Mouse (Mus musculus) adrenal gland, postnatal 14 days (tissue): Measurements from ENCODE around the gene Phactr3. TPM values are rescaled to one million over a fixed set of nuclear protein-coding genes. Genes with fewer than 3 reads are reported as not detected.

Experiments
- DNase-seq: peaks from one replicate; pipeline ENCODE4 v3.0.0; 2021; ENCODE audit warnings: mixed read lengths
- total RNA-seq: library from RNA; stranded (reverse); gene quantifications from 2 replicates; pipeline ENCODE4 v1.2.3, GENCODE M21; 2021

Gene Phactr3
- total RNA-seq, 1 experiment from 2014 or later = 1.5 TPM

DNA sequence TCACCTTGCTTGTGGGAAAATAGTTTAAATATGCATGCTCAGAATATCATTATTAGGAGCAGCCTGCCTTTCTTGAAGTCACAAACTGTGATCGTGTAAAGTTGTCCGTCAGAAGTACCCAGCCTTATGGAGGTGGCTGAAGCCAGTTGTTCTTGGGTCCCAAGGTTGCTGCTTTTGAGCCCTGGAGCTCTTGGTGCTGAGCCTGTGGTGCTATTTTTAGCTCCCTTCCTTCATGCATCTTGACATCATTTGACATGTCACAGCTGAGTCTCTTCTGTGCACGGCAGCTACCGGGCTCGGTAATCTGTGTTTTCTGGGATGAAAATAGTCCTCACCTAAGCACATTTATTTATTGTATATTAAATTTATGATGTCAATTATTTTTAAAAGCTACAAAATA, 76.1 kb downstream of the Phactr3 start:
- no peak for DNase-seq

DNA sequence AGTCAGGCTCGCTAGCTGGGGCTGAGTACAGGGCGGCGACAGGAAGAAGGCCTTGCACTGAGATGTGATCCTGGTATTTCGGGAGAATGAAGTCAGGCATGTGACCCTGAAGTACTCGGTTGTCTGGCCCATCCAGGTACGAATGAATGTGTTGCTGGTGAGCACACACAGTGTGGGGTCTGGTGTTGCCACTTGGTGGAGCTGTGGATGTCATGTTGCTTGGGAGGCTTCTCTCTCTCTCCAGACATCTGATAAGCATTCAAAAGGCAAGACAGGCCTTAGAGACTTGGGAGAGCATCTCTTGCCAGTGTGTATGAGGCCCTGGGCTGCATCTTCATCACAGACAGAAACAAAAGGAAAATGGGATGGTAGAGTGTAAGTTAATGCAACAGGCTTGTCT, 77.3 kb downstream of the Phactr3 start:
- no peak for DNase-seq

DNA sequence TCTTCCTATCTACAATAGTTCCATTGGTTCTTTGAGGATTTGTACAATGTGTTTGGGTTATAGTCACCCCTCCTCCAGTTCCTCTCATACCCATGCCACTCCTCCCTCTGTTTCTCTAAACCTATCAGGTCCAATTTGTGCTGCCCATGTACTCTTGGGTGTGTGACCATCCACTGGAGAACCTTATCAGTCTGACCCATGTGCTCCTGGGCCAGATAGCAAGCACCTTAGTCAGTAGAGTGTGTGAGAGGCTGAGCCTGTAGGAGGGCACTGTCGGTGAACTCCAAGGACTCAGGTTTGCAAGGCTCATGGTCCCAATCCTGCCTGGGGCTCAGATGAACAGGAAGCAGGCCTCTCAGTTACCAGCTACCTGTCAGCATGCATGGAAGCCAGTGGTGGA, 78.8 kb downstream of the Phactr3 start:
- DNase-seq = no peak

DNA sequence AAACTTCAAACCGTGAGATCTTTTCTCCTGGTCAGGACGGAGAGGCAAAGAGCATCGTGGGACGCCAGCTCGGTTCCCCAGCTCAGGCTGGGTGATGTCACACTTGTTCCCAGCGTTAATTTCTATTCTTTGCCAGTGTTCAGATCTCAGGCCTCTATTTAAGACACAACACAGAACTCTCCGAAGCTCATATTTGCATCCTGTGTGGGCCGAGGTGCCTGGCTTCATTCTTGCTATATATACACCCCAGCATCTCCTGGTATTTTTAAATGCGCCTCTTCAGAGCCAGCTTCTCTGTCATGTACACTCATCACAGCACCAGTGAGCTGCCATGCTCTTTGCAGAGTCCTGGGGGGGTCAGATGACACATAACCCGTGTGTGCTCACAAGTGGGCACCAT, 85.7 kb downstream of the Phactr3 start:
- no peak for DNase-seq

DNA sequence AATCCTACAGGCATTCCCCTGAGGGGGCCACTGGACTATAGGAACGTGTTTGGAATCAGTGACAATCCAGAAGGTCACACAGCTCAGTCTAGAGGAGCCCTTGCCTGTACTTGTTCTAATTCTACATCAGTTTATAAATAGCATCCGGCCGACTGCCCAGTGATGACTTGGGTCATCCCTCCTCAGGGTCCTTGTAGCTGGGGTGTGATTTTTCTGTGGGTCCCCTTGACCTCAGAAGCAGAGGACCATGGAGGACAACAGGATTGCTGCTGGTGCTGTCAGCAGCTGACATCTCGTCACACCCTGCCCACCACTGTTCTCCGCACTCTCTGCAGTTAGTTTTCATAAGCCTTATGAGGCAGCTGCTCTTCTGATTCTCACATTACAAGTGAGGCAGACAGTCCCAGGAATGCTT, 89.4 kb downstream of the Phactr3 start:
- no peak for DNase-seq

DNA sequence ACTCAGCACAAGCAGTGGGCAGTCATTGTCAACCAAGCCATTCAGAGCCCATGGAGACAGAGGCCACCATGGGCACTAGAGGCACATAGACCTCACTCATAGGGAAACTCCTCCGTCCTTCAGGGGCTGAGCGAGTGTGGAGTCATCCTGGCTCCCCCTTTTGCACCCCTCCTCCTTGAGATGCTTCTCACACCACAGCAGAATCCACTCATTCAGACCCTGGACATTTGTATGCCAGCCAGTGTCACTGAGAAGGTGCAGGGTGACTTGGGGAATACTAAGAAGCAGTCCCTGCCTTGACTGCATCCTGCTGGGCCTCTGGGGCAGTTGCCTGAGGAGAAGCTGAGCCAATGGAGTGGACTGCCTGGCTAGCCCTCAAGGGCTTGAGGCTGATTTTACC, 95.1 kb downstream of the Phactr3 start:
- no peak for DNase-seq

DNA sequence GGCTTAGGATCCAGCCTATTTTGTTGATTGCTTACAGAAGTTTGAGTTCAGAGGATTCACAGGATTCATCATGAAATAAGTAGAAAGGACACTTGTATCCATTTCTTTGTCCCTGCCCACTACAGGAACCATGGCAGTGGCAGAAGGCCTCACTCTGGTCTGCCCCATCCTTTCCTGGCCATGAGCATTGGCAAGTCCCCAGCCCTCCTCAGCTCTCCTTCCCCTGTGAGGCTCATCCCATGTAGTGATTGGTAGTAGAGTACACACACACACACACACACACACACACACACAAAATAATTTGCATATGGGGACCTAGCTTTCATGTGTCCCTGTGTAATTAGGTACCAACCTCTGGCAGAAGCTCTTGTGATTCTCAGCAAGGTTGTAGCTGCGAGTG, 95.8 kb downstream of the Phactr3 start:
- DNase-seq = no peak

DNA sequence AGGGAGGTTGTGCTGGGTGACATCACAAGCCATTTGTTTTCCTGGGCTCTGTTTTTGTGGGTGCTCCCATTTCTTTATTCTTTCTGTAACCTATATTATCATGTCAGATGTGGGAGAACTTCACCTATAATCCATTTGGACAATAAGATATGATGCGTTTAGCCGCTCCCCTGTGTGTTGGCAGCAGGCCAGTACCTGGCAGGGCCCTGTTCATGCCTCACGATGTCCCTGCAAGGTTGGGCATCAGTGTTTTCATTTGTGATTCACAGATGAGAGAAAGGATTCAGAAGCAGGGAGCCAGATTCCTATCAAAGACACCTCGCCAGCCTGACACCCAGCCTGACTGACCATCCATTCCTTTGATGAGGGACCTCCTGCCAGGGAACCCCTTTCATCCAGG, 99.7 kb downstream of the Phactr3 start:
- no peak for DNase-seq

DNA sequence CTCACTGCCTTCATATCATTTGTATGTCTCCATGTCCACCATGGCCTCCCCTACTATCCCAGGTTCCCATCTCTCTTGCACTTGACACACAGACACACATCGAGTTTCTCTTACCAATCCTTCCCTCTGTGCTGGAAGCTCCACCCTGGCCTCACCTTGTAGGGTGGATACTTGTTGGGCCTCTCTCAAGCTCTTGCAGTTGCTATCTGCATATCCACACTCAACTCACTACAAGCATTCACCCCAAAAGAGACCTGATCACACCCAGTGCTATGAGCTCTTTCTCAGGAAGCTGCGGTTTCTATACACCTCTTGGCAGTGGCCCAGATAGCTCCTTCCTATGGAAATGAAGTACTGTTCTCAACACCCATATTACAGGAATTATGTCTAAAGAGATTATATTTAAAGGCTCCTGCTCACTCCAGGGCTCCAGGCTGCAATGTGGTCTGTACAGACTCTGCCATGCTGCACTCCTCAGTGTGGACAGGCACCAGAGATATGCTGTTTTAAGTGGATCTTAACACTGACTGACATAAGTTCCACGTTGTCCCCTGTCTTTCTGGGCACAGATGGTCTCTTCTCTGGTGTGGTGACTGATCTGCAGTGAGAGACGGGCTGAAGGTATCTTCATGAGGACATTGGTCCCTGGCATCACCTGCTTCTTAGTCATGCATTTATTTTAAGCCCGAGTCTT, 100.8 kb downstream of the Phactr3 start:
- no peak for DNase-seq

DNA sequence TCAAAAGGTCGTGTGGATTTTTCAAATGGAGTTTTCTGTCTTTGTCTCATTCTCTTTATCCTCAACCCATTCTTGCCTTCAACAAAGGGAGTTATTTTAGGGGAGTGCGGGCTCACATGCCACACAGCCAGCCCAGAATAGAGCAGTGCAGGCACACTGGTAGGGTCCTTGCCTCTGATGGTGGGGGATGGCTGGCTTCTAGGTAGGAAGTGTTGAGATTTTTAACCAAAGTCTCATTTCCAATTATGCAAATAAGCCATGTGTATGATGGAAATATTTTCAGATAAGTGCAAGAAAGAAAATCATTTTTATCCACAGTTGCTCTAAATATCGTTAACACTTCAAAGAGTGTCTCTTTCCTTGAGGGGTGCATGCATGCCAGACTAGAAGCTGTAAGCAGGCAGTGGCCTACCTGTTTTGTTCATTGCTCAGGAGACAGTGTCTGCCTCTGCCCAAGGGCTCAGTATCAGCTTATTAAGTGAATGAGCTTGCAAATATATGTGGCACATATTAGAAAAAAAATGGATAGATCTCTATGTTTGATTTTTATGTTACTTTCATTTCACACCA, 101.5 kb downstream of the Phactr3 start:
- no peak for DNase-seq

DNA sequence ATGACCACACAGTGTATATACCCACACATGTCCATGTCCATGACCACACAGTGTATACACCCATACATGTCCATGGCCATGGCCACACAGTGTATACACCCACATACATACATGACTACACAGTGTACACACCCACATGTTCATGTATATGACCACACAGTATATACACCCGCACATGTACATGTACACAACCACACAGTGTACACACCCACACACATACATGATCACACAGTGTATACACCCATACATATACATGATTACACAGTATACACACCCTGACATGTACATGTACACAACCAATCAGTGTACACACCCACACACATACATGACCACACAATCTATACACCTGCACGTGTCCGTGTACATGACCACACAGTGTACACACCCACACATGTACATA, 102.2 kb downstream of the Phactr3 start:
- no peak for DNase-seq

DNA sequence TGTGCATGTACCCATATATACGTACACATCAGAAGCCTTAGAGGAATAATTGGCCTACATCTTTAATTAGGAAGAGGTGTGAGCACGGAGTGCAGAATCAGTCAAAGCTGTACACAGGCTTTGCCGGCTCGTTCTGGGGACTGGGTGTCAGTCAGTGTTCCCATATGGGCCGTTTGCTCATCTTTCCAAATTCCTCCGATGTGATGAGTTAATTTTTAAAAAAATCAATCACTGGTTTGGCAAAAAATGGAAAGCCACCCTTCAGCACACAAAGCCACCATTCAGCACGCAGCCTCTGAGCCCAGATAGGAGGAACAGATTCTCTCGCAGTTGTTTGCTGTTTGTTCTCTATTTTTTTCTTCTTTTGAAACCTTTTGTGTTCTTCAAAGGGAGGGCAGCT, 110.5 kb downstream of the Phactr3 start:
- DNase-seq = no peak

DNA sequence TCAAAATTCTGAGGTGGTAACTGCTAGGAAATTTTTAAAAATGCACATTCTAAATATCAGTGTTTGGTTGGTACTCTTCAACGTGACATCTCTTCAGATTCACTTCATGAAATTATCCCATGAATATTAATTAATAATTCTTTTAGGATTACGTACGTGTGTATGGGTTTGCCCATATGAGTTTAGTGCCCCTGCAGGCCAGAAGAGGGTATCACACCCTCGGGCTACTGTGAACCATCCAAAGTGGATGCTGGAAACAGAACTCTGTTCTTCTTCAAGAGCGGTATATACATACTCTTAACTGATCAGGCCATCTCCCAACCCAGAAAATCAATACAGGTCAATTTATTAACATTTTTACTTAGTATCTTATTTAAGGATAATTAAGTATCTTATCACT, 114.7 kb downstream of the Phactr3 start:
- no peak for DNase-seq

DNA sequence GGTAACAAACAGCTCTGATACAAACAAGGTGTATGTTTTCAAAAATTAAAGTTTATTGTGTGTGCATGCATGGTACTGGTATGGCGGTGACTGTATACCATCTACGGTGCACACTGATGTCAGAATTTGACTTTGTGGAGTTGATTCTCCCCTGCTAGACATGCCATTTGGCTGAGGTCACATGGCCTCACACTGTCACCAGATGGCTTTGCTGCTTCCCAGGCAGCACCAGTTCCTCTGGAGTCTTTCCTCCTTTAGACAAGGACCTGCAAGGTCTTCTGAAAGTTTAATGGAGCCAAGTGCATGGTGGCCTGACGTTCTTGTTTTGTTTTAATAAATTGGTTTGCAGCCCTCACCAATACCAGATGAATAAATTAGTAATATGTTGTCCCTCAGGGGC, 118.3 kb downstream of the Phactr3 start:
- DNase-seq = no peak

DNA sequence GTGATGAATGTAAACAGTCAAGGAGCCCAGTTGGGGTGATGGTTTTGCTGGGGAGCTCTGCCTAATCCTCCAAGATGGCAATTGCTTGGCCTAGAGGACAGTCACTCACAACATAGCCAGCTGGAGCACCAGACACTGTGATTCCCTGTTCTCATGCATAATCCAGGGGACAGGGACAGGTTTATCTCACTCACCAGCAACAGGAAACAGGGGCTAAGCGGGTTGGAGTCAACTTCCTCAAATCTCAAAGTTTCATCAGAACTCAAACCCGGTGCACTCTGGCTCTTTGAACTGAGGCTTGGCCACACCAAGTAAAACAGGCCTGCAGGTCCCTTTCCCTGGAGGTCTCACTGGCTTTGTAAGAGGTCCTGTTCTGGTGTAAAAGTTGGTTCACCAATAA, 119.7 kb downstream of the Phactr3 start:
- no peak for DNase-seq

DNA sequence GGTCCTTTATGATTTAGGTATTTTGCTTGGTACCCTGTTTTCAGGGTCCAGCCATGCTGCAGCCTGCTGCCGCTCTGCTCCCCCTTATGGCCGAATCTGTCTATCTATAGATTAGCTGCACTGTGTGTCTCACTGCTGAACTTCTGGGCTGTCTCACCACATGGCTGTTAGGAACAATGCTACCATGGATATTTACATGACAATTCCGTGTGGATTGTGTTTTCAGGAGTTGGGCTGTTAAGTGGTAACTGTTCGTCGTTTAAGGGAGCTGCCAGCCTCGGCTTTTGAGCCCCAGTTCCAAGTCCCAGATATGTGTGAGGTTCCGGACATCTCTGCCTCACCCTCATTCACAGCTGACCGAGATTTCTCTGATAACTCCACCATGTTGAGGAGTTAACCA, 122.1 kb downstream of the Phactr3 start:
- DNase-seq = no peak

DNA sequence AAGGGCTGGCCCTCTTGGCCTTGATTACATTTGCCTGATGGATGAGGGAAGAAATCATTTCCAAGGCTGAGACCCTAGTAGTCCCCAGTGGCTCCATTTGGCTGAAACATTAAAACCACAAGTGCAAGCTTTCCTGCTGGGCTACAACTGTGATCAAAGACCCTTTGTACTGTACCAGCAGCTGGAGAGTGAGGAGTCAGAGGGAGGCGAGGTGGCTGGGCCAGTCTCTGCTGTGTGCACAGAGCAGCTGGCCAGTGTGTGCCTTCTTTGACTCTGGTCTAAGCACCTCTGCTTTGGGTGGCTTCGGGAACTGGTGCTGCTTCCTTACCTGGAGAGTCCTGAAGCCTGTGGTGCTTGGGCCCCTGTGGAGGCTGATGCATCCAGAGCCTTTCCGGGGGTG, 122.6 kb downstream of the Phactr3 start:
- DNase-seq = no peak

DNA sequence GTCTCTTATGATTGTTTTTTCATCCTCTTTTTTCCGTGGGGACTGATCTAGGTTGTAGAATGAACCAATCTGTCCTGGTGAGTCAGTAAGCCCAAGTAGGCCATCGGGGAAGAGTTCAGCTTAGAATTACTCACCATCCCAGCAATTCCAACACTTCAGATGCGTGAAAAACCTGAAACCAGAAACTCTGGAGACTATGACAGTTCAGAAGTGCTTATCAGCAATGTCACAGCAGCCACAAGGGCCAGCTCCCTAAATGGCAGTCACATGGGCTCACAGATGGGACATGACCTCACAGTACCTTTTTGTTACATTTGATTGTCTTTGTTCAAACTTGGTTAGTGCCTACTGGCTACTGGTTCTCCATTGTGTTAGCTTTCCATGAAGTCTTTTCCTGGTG, 124.2 kb downstream of the Phactr3 start:
- DNase-seq = no peak

DNA sequence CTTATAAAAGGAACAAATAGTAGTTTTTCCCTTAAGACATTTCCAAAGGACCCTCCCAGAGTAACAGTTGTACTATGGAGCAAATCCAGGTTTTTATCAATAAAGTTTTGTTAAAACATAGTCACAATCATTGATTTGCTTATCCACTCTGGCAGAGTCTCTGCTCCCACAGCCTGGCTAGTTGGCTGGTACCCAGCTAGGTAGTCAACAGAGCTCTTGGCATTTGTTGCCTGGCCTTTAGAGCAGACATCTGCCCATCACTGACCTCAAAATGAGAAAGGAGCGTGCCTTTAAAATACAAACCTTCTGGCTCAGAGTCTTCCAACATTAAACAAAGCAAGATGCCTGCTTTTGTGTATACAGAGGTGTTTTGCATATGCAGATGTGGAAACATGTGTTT, 126.1 kb downstream of the Phactr3 start:
- no peak for DNase-seq

DNA sequence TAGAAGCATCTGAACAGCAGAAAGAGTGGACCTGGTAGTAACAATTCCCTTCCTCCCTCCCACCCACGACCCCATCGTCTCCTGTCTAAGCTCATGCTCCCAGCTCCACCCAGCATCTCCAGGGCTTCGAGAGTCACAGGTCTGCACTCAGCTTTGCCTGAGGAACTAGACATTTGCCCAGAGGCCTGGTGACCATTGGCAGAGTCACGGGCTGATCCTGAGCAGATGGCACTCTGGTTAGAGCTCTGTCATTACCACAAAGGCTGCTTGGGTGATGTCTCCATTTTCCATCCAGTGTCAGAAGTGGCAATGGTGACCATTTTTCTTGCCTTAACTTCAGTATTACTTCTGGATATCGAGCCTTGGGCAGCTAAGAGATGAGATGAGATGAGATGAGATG, 127.1 kb downstream of the Phactr3 start:
- no peak for DNase-seq

DNA sequence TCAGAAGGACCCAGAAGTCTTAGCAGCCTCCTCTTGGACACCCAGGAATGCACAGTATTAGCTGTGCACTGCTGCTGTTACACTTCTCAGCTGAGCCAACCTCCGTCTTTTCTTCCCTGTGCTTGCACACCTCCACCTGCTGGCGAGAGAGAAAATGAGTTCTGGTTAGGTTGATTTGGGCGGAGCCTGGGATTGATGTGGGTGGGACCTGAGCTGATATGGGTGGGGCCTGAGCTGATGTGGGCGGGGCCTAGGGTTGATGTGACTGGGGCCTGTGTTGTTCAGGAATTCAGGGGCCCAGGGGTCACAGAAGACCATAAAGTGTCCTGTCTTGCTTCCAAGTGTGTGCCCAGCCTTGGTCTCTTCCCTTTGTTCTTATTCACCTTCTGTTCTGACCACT, 128.0 kb downstream of the Phactr3 start:
- peak; percentile 12 for DNase-seq

DNA sequence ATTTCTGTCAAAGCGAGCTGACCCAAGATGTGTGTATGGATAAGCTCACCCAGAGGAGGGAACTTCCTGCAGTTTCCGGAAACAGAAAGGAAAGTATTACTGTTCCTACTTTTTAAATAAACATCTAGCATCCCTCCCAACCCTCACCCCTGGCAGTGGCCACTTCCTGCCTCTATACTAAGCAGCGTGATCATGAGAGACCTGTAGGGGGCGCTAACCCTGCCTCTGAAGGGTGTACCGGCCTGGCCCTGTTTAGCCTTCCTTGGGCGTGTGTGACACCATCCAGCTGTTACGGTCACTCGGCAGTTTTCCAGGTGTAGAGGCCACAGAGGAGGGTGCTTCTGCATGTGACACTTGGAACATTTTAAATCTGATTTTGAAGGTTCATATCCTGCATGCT, 128.5 kb downstream of the Phactr3 start:
- no peak for DNase-seq

DNA sequence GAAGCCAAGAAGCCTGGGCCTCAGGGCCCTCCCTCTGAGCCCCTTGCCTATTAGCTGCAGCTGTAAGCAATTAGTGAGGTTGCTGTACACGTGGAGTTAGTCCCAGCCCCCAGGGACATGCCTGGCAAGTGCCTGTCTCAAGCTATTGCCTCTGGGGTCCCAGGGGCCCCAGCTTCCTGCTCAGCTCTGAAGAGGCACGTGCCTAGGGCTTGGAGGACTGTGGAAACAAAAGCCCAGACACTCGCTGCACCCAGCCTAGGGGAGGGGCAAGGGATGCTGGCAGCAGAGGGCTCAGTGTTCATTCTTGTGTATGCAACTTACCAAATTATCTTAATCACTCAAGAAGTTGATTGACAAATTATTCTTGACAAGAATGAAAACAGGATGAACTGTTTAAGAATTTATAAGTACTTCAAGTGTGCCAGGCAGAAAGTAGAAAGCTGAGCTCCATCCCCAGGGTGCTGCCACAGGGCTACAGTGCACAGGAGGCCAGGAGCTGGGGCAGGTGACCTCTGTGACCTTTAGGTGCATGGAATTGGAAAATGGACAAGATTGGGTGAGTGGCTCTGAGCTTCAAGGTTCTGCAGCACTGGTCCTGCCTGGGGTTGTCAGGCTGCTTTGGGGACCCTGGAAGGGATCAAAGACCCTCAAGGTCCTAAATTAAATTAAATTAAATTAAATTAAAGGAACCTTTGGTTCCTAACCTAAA, 138.5 kb downstream of the Phactr3 start:
- peak; percentile 29 for DNase-seq

DNA sequence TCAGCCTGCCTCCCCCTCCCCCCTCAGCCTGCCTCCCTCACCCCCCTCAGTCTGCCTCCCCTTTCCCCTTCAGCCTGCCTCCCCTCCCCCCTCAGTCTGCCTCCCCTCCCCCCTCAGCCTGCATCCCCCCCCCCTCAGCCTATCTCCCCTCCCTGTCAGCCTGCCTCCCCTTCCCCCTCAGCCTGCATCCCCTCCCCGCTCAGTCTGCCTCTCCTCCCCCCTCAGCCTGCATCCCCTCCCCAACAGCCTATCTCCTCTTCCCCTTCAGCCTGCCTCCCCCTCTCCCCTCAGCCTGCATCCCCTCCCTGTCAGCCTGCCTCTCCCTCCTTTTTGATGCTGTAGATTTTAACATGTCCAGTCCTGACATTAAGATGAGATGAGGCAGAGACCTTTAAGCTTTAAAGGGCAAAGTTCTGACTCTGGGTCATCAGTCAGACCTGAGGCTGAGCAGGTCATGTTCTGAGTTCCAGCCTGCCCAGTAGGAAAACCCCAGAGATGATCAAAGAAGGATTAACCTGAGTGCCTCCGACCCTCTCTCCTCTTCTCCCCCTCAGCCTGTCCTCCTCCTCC, 139.3 kb downstream of the Phactr3 start:
- no peak for DNase-seq
